Mouse (Mus musculus) olfactory bulb, adult 2 months (tissue): ENCODE measurements around the gene Ifnar1. TPM values are rescaled to one million over a fixed set of nuclear protein-coding genes. Genes with fewer than 3 reads are reported as not detected.

Source experiments
- H3K27ac ChIP-seq: fragments of 200-500 bp; 2 replicates; pipeline ENCODE4 v1.5.1; 2012; ENCODE audit warnings: low read depth, low read length; ENCODE audit not compliant: insufficient read depth
- H3K4me1 ChIP-seq: fragments of 200-500 bp; 2 replicates; pipeline ENCODE4 v1.6.1; 2012; ENCODE audit warnings: low read length; ENCODE audit not compliant: control insufficient read depth, insufficient read depth
- H3K4me3 ChIP-seq: fragments of 200-500 bp; 2 replicates; pipeline ENCODE4 v1.5.1; 2012; ENCODE audit warnings: mild to moderate bottlenecking, low read depth, low read length, moderate library complexity; ENCODE audit not compliant: insufficient read depth
- CTCF ChIP-seq: fragments of 200-500 bp; IDR thresholded peaks from 2 replicates; pipeline ENCODE4 v1.5.1; 2012; ENCODE audit warnings: low read depth, mild to moderate bottlenecking, low read length, moderate library complexity; ENCODE audit not compliant: insufficient read depth
- POLR2A ChIP-seq: fragments of 200-500 bp; IDR thresholded peaks from 2 replicates; pipeline ENCODE4 v1.6.1; 2012; ENCODE audit warnings: mild to moderate bottlenecking, low read depth, low read length, moderate library complexity; ENCODE audit not compliant: insufficient read depth
- WGBS: fragments of 180-500 bp; shearing (Covaris S2); methylation state at CpG from one replicate; pipeline ENCODE4 v1.1.7; 2018; 5-methylcytosine and 5-hydroxymethylcytosine counted together
- polyA plus RNA-seq: library from polyadenylated mRNA; stranded (reverse); fragments of >200 nt; gene quantifications from 2 replicates; pipeline ENCODE4 v1.2.4, GENCODE M21; 2012; ENCODE audit warnings: low replicate concordance; ENCODE audit not compliant: missing spikeins, insufficient read depth, insufficient read length

Gene Ifnar1
- polyA plus RNA-seq, 1 experiment = not detected

GRCm38 (mm10) chr16:91464594-91465504 is 20.2 kb upstream of the Ifnar1 start:
- Histone ChIP-seq H3K4me3 (peak overlapping the region; percentile 63), H3K27ac (peak overlapping the region; percentile 43), H3K4me1 (peaks cover 10% of the 10 kb centered on the region; the same call in 1 of the 2 replicates)
- WGBS = under 1% methylated on average over 44 of the region's 44 CpGs
- TF ChIP-seq POLR2A = peak; percentile 51
- TF ChIP-seq CTCF = no peak

GRCm38 (mm10) chr16:91465505-91466240 is 19.4 kb upstream of the Ifnar1 start:
- TF ChIP-seq CTCF = no peak
- TF ChIP-seq POLR2A = no peak
- Histone ChIP-seq H3K4me3 (peak overlapping the region; percentile 63; the same call in 1 of the 2 replicates), H3K27ac (no peak overlapping the region), H3K4me1 (peaks cover 10% of the 10 kb centered on the region; the same call in 1 of the 2 replicates)
- 40% methylated on average over 13 of the region's 13 CpGs for WGBS

- H3K4me3 ChIP-seq = no peak overlapping the region
- WGBS = 47% methylated on average over 6 of the region's 6 CpGs
- TF ChIP-seq POLR2A (no peak), CTCF (no peak)
- no peak overlapping the region for H3K27ac ChIP-seq
- peaks cover 10% of the 10 kb centered on the region; the same call in 1 of the 2 replicates for H3K4me1 ChIP-seq
Observed at GRCm38 (mm10) chr16:91466566-91466965, 18.5 kb upstream of the Ifnar1 start.

DNA sequence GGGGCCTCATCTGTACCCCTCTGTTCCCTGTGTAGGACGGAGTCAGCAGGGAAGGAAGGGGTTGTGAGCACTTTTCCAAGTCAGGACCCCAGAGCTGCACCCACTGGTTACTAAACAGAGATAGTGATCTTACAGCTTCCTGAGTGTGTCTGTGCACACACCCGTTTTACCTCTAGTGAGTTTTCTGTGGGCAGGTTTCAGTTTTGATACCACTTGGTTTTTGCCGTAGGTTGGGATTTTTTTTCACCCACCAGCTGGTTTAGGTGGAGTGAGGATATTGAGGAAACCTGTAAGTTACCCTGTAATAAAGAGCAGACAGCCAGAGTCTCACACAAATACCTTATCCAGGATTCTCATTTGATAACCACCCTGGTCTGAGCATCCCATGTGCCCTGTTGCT is 14.6 kb upstream of the Ifnar1 start:
- TF ChIP-seq CTCF = no peak
- TF ChIP-seq POLR2A = no peak
- Histone ChIP-seq H3K4me3 (no peak overlapping the region), H3K27ac (no peak overlapping the region), H3K4me1 (peaks cover 9% of the 10 kb centered on the region; the same call in 1 of the 2 replicates)
- WGBS = 84% methylated on average over 3 of the region's 3 CpGs

DNA sequence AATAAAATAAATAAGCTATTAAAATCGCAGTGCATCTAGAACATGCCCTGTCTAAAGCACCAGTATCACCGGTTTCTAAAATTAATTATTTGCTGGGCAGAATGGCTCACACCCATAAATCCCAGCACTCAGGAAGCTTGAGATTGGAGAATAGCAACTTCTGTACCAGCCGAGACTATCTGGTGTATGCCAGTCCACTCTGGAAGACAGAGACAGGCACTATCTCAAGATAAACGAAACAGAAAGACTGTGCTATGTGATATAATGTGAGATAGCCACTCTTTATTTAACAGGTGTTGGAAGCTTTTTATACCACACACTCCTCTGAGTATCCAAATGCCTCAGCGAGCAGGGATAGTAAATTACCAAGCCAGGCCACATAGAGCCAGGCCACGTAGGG is 13.6 kb upstream of the Ifnar1 start:
- Histone ChIP-seq H3K4me3 (no peak overlapping the region), H3K27ac (no peak overlapping the region), H3K4me1 (0 out of 2 replicates have a peak, but pooled peaks cover 2% of the 10 kb centered on the region)
- 92% methylated on average over 6 of the region's 6 CpGs for WGBS
- no peak for TF ChIP-seq POLR2A
- no peak for TF ChIP-seq CTCF

DNA sequence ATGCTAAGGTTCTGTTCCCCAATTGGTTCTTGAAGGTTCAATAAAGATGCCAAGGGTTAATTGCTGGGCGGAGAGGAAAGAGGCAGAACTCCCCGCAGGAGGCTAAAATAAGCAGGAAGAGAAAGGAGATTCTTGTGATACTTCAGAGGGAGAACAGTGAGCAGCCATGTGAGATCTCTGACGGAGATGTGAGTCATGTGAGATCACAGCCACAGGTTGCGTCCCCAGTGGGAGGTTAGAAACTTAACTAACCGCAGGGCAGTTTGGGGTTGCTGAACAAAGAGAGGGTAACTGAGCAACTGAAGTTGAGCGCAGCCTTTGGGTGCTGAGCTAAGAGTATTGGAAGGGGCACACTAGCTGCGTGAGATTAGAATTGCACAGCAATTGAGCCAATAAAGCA is 9.3 kb upstream of the Ifnar1 start:
- TF ChIP-seq POLR2A (no peak), CTCF (no peak)
- WGBS = 37% methylated on average over 7 of the region's 7 CpGs
- H3K4me1 ChIP-seq = no peaks in the 10 kb centered on the region
- no peak overlapping the region for H3K27ac ChIP-seq
- H3K4me3 ChIP-seq = no peak overlapping the region

GRCm38 (mm10) chr16:91478067-91478466 is 7.0 kb upstream of the Ifnar1 start:
- Histone ChIP-seq H3K27ac (no peak overlapping the region), H3K4me1 (no peaks in the 10 kb centered on the region), H3K4me3 (no peak overlapping the region)
- WGBS = 74% methylated on average over 1 of the region's 1 CpGs
- TF ChIP-seq POLR2A (no peak), CTCF (no peak)

GRCm38 (mm10) chr16:91480517-91480916 is 4.5 kb upstream of the Ifnar1 start:
- H3K27ac ChIP-seq = no peak overlapping the region
- no peak for TF ChIP-seq POLR2A
- no peak for TF ChIP-seq CTCF
- no peaks in the 10 kb centered on the region for H3K4me1 ChIP-seq
- H3K4me3 ChIP-seq = no peak overlapping the region

- TF ChIP-seq CTCF (no peak), POLR2A (no peak)
- 48% methylated on average over 17 of the region's 17 CpGs for WGBS
- peaks cover 8% of the 10 kb centered on the region; the same call in 1 of the 2 replicates for H3K4me1 ChIP-seq
- H3K4me3 ChIP-seq = peak overlapping the region; percentile 83
- peak overlapping the region; percentile 27; the same call in 1 of the 2 replicates for H3K27ac ChIP-seq
Observed at GRCm38 (mm10) chr16:91484387-91484786, 651 bp upstream of the Ifnar1 start.
